Mouse (Mus musculus): ENCODE results near the gene Lrrc8d.

Gene Lrrc8d

GRCm38 (mm10) chr5:105699141-105700069 lies at the start of gene Lrrc8d:
Gene Lrrc8d, plus strand, starts transcription at chr5:105699969.
- DNase-seq, result peak; percentile 92

GRCm38 (mm10) chr5:105650728-105651479 lies 48.9 kb upstream of the Lrrc8d start:
- DNase-seq, result peak; percentile 70

DNA sequence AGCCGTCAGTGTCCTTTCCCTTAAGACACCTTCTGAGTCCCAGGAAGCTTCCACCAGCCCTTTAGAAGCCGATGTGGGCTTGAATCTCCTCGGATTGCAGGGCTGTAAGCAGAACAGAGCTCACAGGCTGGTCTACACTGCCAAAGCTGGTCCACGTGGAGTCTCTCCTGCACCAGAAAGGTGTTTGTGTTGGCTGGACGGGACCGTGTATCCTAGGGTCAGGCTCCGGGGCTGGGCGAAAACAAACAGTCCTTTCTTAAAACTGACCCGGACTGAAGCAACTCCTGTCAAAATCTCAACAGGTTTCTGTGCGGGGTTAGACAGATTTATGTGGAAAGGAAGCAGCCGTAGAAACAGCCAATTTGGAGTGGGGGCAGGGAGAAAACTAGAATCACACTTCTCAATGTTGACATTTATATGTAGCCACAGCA lies 48.2 kb upstream of the Lrrc8d start:
- no peak for DNase-seq

DNA sequence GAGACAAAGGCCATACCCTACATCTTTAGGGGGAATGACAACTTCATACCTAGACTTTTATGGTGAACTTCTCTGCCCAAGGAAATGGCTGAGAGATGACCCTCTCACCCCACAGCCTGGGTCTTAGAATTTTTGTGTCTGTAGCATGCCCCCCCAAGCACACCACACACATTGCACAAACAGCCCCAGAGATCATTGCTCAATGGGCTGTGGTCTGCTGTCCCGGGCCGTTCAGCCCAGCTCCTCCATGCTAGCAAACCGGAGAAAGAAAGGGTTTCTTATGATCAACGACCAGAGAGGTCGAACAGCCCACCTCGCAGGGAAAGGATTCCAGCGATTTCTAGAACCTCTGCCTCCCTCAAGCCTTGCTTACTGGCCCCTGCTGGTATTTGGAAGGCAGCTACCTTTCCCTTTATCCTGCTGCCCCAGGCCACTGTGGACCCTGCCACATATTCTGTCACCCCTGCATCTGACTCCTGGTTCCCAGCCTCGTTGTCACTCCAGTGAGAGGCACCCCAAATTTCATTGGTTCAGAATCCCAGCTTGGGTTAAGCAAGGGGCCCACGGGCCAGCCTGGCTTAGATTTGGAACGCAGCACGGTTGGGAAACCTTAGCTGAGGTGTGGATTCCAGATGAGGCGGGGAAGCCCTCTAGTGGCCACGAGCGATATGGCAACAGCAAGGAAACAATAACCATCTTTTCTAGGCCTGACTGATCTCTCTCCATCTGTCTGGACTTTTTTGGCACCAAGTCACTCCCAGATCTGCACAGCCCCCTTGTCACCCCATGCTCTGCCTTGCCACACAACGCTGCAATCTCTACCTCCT lies 45.3 kb upstream of the Lrrc8d start:
- DNase-seq, result peak; percentile 92

DNA sequence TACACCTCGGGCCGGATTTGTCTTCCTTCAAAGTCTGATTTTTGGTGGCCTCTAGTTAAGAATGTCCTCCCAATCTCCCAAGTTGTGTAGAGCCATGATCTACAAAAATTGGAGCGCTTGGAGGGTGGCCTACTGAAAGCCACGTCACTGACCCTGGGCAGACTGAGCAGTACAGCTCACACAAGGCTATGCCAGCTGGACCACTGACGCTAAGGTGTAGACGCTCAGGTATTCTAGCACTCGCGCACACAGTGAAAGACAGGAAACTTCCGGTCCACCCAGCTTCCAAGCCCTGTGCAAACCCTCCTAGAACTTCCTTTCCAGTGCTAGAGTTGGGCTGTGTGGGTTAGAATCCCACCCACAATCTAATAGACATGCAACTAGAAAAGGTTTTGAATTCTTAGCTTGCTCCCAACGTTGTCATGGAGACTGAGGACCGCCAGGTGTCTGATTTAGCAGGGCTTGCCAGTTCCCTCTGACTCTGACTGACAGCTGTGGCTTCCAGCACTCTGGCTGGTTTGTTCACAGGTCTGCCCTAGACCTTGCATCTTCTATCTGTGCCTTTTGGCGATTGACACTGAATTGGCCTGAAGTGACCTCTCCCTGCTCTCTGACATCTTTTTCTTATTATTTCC lies 44.6 kb upstream of the Lrrc8d start:
- no peak for DNase-seq

GRCm38 (mm10) chr5:105661894-105662293 lies 37.9 kb upstream of the Lrrc8d start:
- DNase-seq, result peak; percentile 65

DNA sequence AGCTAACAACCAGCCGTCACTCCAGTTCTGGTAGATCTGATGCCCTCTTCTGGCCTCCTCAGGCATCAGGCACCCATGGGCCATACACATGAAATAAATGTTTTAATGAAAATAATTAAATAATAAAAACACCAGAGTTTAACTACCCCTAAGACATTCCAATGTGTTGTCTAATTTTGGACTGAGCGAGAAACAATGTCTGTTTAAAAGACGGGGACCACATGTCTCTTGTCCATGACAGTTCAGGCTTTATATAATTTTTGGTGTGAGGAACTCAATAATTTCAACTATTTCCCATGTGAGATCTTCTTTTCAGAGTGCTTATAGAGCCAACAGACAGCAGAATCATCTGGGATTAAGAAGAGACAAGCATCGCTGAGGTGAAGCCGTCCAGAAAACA lies 32.8 kb upstream of the Lrrc8d start:
- DNase-seq, result peak; percentile 65

DNA sequence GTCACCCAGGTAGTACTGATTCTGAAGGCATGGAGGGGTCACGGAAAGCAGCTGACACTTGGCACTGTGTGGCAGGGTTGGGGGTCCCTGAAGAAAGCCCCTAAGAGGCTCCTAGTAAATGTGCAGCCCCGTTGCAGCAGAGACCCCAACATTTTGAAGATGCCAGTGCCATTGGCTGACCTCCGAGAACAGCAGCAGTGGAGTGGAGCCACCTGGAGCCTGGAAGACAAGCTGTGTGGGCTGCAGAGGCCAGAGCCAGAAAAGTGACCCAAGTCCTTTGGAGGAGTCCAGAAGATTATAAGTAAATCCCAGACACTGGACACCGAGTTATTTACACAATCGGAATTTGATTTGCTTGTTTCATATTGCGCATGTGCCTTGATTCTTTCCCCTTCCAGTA lies 32.4 kb upstream of the Lrrc8d start:
- peak; percentile 54 for DNase-seq

DNA sequence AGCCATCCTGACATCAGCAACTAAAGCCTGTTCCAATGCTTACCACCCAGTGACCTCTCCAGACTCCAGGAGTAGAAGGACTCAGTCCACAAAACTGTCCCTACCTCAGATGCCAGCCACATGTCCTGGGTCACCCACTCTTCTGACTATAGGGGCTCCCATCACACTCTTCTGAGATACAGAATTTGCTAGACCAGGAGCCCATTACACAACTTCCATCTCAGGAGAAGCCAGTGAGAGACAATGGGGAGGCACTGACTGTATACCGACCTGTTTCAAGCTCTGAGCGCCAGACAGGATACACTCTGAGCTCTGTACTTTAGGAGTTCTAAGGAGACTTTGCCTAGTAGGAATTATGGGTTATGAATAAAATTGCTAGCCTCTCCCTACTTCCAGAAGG lies 30.7 kb upstream of the Lrrc8d start:
- DNase-seq, result no peak

DNA sequence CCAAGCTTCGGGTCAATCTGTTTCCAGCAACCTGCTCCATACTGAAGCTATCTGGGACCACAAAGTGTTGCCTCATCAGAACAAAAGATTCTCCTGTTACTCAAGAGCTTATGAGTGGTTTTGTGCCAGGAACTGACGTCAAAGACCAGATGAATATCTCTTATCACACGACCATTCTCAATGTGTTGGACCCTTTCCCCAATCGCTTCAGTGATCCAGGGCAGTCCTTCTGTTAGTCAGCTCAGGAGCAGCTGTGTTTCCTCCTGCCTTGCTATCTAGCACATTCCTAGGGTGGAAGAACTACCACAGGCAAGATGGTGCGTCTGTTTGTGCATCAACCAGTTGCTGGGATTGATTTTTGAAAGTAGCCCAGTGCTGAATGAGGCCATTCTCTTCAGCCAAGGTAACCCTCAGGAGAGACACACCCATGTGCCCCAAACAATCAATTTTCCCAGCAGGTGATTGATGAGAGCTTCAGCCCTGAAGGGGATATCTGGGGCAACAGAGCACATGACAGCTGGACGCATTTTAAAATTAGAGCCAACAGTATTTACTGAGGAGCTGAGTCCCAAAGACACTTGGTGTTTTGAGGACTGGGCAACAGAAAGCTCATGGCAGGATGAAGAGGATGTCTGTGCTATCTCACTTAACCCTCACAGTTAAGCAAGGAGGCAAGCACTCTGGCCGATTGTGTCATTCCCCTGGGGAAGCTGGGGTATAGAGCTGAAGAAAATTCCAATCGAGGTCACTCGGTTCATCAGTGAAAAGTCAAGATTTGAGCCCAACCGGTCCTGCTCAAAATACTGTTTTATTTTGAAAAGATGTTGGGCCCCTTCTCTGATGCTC lies 30.0 kb upstream of the Lrrc8d start:
- peak; percentile 70 for DNase-seq

DNA sequence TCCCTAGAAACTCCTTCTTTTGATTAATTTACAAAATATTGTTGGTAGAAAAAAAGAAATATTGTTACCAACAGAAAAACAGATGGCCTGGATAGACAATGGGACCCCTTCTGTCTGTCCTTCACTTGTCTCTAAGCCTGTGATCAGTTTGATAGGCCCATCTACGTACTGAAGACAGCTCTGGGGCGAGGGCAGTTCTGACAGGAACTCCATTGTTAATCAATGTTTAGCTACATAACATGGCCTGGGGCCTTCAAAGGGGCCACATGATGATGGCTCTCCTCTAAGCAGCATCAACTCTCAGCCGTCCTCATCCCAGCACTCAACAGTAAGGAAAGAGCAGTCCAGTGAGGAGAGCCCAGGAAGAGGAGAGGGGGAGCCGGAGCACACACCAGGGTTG lies 27.4 kb upstream of the Lrrc8d start:
- no peak for DNase-seq

- no peak for DNase-seq
Measured at GRCm38 (mm10) chr5:105675511-105675910, 24.3 kb upstream of the Lrrc8d start.

- no peak for DNase-seq
Measured at GRCm38 (mm10) chr5:105677071-105677470, 22.7 kb upstream of the Lrrc8d start.

DNA sequence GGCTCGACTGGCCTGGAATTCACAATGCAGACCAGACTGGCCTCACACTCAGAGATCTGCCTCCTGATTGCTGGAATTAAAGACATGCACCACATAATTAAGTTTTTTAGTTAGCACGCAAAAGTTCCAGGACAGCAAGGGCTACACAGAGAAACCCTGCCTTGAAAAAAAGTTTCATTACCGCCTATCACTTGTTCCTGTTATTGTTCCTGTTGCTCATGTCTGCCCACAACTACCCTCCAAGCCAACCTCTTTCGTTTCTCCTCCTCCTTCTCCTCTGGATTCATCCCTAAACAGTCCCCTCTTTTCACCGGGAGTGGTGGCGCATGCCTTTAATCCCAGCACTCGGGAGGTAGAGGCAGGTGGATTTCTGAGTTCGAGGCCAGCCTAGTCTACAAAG lies 21.5 kb upstream of the Lrrc8d start:
- no peak for DNase-seq

- no peak for DNase-seq
Measured at GRCm38 (mm10) chr5:105679261-105679660, 20.5 kb upstream of the Lrrc8d start.

DNA sequence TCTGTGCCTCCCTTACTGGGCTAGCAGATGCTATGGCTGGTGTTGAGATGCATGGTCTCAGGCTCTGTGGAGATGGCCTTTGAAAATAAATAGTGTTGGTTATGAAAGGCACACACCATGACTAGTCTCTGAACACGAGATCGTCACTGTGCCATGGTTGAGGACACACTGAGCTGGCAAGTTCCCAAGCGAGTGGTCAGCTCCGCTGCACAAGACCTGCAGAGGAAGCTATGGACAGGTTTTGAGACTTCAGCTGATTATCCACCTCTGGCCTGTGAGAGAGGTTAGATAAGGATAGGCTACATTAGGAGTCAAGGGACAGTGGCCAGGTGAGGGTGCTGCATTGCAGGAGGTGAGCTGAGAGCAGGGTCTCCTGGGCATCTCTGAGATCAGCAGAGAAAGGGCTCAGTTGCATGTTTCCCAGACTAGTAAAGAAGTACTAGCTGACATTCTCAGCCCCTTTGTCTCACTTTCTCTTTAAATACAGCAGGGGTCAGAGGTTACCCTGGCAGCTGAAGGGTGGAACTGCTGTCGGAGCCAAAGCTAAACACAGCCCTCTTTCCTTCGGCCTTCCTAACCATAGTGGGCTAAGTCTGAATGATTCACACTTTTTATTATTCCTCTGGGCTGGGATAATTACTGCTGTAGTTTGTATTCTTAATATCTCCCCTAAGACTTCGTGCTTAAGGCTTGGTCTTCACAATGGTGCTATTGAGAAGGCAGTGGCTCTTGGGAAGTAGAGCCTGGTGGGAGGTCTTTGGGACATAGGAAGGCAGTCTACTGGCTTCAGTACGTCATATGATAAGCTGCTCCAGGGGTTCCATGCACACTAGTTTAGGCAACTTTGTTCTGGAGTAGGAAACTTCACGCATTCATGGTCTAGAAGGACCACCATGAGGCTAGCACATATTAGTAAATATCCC lies 19.6 kb upstream of the Lrrc8d start:
- DNase-seq, result no peak

- no peak for DNase-seq
Measured at GRCm38 (mm10) chr5:105682143-105682611, 17.6 kb upstream of the Lrrc8d start.

DNA sequence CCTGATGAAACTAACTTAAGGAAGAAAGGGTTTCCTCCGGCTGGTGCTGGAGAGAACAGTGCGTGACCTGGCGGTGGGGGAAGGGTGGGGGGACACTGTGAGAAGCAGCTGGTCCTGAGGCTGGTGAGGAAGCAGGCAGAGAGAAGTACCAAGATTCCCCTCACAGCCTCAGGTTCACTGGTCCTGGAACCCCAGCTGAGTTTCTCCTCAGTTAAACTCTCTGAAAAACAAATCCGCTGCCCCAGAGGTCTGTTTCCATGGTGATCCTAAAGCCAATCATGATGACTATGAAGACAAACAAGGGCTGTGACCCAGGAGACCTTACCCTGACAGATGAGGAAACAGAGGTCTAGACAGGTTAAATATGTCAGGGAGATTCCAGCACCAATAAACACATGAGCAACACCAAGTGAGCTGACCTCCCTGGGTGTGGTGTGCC lies 15.8 kb upstream of the Lrrc8d start:
- no peak for DNase-seq

- peak; percentile 94 for DNase-seq
Measured at GRCm38 (mm10) chr5:105684861-105685600, 14.7 kb upstream of the Lrrc8d start.
